Mouse (Mus musculus): ENCODE data around the gene Cisd1. TPM values are rescaled to one million over a fixed set of nuclear protein-coding genes. Genes with fewer than 3 reads are reported as not detected.

Cisd1 gene
- polyA plus RNA-seq, 1 experiment: 178 TPM

Other genes starting within 250 kb of the Cisd1 start
- gene Bicc1, start 185.3 kb downstream of the Cisd1 start, polyA plus RNA-seq (2012; rRNA removed): 3.5 and 4.7 TPM in 2 replicates
- 24.5 and 25.2 TPM in 2 replicates for gene Tfam, start 106.7 kb downstream of the Cisd1 start, polyA plus RNA-seq (2012; rRNA removed)
- 96.7 and 106 TPM in 2 replicates for gene Ube2d1, start 59.7 kb downstream of the Cisd1 start, polyA plus RNA-seq (2012; rRNA removed)
- gene Ipmk, start 2.8 kb upstream of the Cisd1 start, polyA plus RNA-seq (2012; rRNA removed): 16.3 and 18.5 TPM in 2 replicates

All from frontal cortex, adult 2 months (tissue).